Mouse (Mus musculus) liver, postnatal 0 days (tissue): ENCODE results near the gene Vti1a.

Source experiments
- CTCF ChIP-seq: sonication (generic); IDR thresholded peaks from 2 replicates; pipeline ENCODE4 v1.5.1; 2016; ENCODE audit warnings: antibody characterized with exemption, low read depth
- EP300 ChIP-seq: IDR thresholded peaks from 2 replicates; pipeline ENCODE4 v1.6.1; 2016; ENCODE audit warnings: antibody characterized with exemption, low read depth, mild to moderate bottlenecking

- TF ChIP-seq CTCF (no peak), EP300 (no peak)
These were observed 191.7 kb downstream of the Vti1a start for GRCm38 (mm10) chr19:55507748-55508147.
